Mouse (Mus musculus): ENCODE results near the gene Amh. TPM values are rescaled to one million over a fixed set of nuclear protein-coding genes. Genes with fewer than 3 reads are reported as not detected.

Gene Amh
- polyA plus RNA-seq, 1 experiment from 2014 or later, result not detected

DNA sequence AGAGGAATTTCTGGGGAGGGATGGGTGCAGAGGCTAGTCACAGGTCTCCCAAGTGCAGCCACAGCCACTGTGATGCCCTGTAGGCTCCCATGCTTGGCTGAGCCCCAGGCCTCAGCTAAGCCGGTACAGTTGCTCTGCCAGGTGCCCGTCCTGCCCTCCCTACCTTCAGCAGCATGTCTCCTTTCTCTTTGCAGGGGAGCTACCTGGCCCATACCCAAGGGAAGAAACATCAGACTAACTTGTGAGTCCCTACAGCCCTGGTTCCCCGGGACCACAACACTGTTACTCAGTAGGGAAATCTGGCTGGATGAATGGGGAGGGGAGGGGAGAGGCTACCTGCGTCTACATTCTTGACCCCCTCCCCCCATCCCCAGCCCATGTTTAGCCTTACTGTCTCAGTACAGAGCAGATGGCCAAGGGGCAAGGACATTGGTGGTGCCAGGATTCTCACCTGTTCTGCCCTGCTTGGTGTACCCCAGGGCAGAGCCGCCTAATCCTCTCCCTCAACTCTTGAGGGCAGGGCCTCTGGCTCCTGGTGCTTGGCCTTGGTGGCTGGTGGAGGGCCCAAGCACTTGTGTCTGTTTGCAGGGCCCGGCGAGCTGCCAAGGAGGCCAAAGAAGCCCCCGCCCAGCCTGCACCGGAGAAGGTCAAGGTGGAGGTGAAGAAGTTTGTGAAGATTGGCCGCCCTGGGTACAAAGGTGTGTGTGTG, 2.7 kb upstream of the Amh start:
- peaks cover 28% of the 10 kb centered on the region for H3K36me3 ChIP-seq (ENCODE audit: control insufficient read depth, insufficient read depth, low read length)
- 92% methylated on average over 10 of the region's 10 CpGs for WGBS

DNA sequence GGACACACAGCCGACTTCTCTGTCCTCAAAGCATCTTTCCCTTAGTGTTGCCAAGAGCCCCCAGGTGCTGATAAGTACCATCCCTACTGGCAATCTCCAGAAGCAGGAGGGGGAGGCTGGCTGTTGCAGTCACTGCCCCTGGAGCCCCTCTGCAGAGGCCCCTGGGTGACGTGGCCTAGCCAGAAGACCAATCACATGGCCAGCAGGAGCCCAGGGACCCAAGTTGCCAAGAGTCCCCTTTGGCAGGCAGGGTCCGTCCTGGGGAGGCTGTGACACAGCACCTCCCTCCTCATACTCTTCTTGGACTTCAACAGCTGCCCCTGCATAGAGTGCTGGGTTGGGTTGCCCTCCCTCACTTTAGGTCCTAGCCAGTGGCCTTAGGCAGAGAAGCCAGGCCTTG, 2.0 kb upstream of the Amh start:
- Histone ChIP-seq H3K27me3 (ENCODE audit: control insufficient read depth, insufficient read depth, low read length) (peaks cover 10% of the 10 kb centered on the region), H3K4me1 (ENCODE audit: control insufficient read depth, insufficient read depth, low read length) (peaks cover 27% of the 10 kb centered on the region), H3K4me2 (no peak overlapping the region), H3K9ac (ENCODE audit: low read length) (no peak overlapping the region), H3K27ac (ENCODE audit: low read depth, low read length) (no peak overlapping the region), H3K9me3 (ENCODE audit: control insufficient read depth, low read length) (no peaks in the 10 kb centered on the region), H3K4me3 (ENCODE audit: low read depth, low read length) (no peak overlapping the region), H3K36me3 (ENCODE audit: control insufficient read depth, insufficient read depth, low read length) (peaks cover 28% of the 10 kb centered on the region)
- no peak for ATAC-seq (ENCODE audit: low FRiP score)
- WGBS, result 85% methylated on average over 3 of the region's 3 CpGs
- no peak for DNase-seq (ENCODE audit: low spot score, missing footprints)

More for the DNA sequence above, 2.7 kb upstream of the Amh start:
- Histone ChIP-seq H3K9me3 (ENCODE audit: control insufficient read depth, low read length) (no peaks in the 10 kb centered on the region), H3K27me3 (ENCODE audit: control insufficient read depth, insufficient read depth, low read length) (peaks cover 8% of the 10 kb centered on the region), H3K4me3 (ENCODE audit: low read depth, low read length) (no peak overlapping the region), H3K27ac (ENCODE audit: low read depth, low read length) (no peak overlapping the region), H3K4me2 (no peak overlapping the region), H3K9ac (ENCODE audit: low read length) (no peak overlapping the region), H3K4me1 (ENCODE audit: control insufficient read depth, insufficient read depth, low read length) (peaks cover 21% of the 10 kb centered on the region)
- no peak for ATAC-seq (ENCODE audit: low FRiP score)
- DNase-seq (ENCODE audit: low spot score, missing footprints), result no peak

DNA sequence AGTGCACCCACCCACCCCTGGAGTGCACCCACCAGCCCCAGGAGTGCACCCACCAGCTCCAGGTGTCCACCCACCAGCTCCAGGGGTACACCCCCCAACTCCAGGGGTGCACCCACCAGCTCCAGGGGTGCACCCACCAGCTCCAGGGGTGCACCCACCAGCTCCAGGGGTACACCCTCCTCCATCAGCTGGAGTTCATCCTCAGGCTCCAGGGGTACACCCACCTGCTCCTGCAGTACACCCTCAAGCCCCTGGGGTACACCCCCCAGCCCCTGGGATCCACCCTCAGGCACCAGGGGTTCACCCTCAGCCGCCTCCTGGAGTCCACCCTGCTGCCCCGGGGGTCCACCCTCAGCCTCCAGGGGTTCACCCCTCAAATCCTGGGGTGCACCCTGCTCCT, 703 bp upstream of the Amh start:
- 96% methylated on average over 2 of the region's 2 CpGs for WGBS
- H3K4me2 ChIP-seq, result no peak overlapping the region
- H3K9ac ChIP-seq (ENCODE audit: low read length), result no peak overlapping the region
- ATAC-seq (ENCODE audit: low FRiP score) (no peak), DNase-seq (ENCODE audit: low spot score, missing footprints) (no peak)
- H3K27me3 ChIP-seq (ENCODE audit: control insufficient read depth, insufficient read depth, low read length), result peaks cover 23% of the 10 kb centered on the region
- H3K27ac ChIP-seq (ENCODE audit: low read depth, low read length), result no peak overlapping the region
- no peak overlapping the region for H3K4me3 ChIP-seq (ENCODE audit: low read depth, low read length)
- H3K36me3 ChIP-seq (ENCODE audit: control insufficient read depth, insufficient read depth, low read length), result peaks cover 28% of the 10 kb centered on the region
- H3K9me3 ChIP-seq (ENCODE audit: control insufficient read depth, low read length), result no peaks in the 10 kb centered on the region
- H3K4me1 ChIP-seq (ENCODE audit: control insufficient read depth, insufficient read depth, low read length), result peaks cover 36% of the 10 kb centered on the region

GRCm38 (mm10) chr10:80805322-80805721, 279 bp downstream of the Amh start:
- H3K4me3 ChIP-seq (ENCODE audit: low read depth, low read length), result no peak overlapping the region
- H3K4me1 ChIP-seq (ENCODE audit: control insufficient read depth, insufficient read depth, low read length), result peaks cover 26% of the 10 kb centered on the region
- H3K27ac ChIP-seq (ENCODE audit: low read depth, low read length), result no peak overlapping the region
- H3K36me3 ChIP-seq (ENCODE audit: control insufficient read depth, insufficient read depth, low read length), result peaks cover 28% of the 10 kb centered on the region
- WGBS, result 77% methylated on average over 3 of the region's 5 CpGs
- DNase-seq (ENCODE audit: low spot score, missing footprints) (no peak), ATAC-seq (ENCODE audit: low FRiP score) (no peak)
- H3K4me2 ChIP-seq, result no peak overlapping the region
- H3K9me3 ChIP-seq (ENCODE audit: control insufficient read depth, low read length), result no peaks in the 10 kb centered on the region
- H3K9ac ChIP-seq (ENCODE audit: low read length), result no peak overlapping the region
- peaks cover 28% of the 10 kb centered on the region for H3K27me3 ChIP-seq (ENCODE audit: control insufficient read depth, insufficient read depth, low read length)

GRCm38 (mm10) chr10:80805925-80806324, 882 bp downstream of the Amh start:
- Histone ChIP-seq H3K4me2 (no peak overlapping the region), H3K27me3 (ENCODE audit: control insufficient read depth, insufficient read depth, low read length) (peaks cover 30% of the 10 kb centered on the region), H3K9ac (ENCODE audit: low read length) (no peak overlapping the region)

GRCm38 (mm10) chr10:80806341-80807056, 1.5 kb downstream of the Amh start:
- H3K4me3 ChIP-seq (ENCODE audit: low read depth, low read length), result peak overlapping the region; percentile 40
- no peak for DNase-seq (ENCODE audit: low spot score, missing footprints)
- no peaks in the 10 kb centered on the region for H3K9me3 ChIP-seq (ENCODE audit: control insufficient read depth, low read length)
- peak; percentile 8; the same call in 1 of the 2 replicates for ATAC-seq (ENCODE audit: low FRiP score)
- peak overlapping the region; percentile 75 for H3K9ac ChIP-seq (ENCODE audit: low read length)
- peaks cover 30% of the 10 kb centered on the region for H3K27me3 ChIP-seq (ENCODE audit: control insufficient read depth, insufficient read depth, low read length)
- H3K36me3 ChIP-seq (ENCODE audit: control insufficient read depth, insufficient read depth, low read length), result peaks cover 24% of the 10 kb centered on the region
- H3K27ac ChIP-seq (ENCODE audit: low read depth, low read length), result no peak overlapping the region; the same call in 1 of the 2 replicates
- peaks cover 25% of the 10 kb centered on the region for H3K4me1 ChIP-seq (ENCODE audit: control insufficient read depth, insufficient read depth, low read length)
- H3K4me2 ChIP-seq, result peak overlapping the region; percentile 91
- 37% methylated on average over 34 of the region's 34 CpGs for WGBS

More at GRCm38 (mm10) chr10:80805925-80806324, 882 bp downstream of the Amh start:
- Histone ChIP-seq H3K4me3 (ENCODE audit: low read depth, low read length) (no peak overlapping the region), H3K27ac (ENCODE audit: low read depth, low read length) (no peak overlapping the region), H3K36me3 (ENCODE audit: control insufficient read depth, insufficient read depth, low read length) (peaks cover 28% of the 10 kb centered on the region), H3K4me1 (ENCODE audit: control insufficient read depth, insufficient read depth, low read length) (peaks cover 25% of the 10 kb centered on the region), H3K9me3 (ENCODE audit: control insufficient read depth, low read length) (no peaks in the 10 kb centered on the region)
- 26% methylated on average over 3 of the region's 3 CpGs for WGBS
- peak; percentile 97 for DNase-seq (ENCODE audit: low spot score, missing footprints)
- peak; percentile 49 for ATAC-seq (ENCODE audit: low FRiP score)

DNA sequence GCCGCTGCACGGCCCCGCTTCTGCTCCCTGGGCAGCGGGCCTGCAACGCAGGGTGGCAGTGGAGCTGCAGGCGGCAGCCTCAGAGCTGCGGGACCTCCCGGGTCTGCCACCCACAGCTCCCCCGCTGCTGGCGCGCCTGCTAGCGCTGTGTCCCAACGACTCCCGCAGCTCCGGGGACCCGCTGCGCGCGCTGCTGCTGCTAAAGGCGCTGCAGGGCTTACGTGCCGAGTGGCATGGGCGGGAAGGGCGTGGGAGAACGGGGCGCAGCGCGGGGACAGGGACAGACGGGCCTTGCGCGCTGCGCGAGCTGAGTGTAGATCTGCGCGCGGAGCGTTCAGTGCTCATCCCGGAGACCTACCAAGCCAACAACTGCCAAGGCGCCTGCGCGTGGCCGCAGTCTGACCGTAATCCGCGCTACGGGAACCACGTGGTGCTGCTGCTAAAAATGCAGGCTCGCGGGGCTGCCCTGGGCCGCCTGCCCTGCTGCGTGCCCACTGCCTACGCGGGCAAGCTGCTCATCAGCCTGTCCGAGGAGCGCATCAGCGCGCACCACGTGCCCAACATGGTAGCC, 2.1 kb downstream of the Amh start:
- H3K27me3 ChIP-seq (ENCODE audit: control insufficient read depth, insufficient read depth, low read length), result peaks cover 30% of the 10 kb centered on the region
- H3K4me1 ChIP-seq (ENCODE audit: control insufficient read depth, insufficient read depth, low read length), result peaks cover 25% of the 10 kb centered on the region
- no peaks in the 10 kb centered on the region for H3K9me3 ChIP-seq (ENCODE audit: control insufficient read depth, low read length)
- peaks cover 24% of the 10 kb centered on the region for H3K36me3 ChIP-seq (ENCODE audit: control insufficient read depth, insufficient read depth, low read length)
- peak overlapping the region; percentile 20; the same call in 1 of the 2 replicates for H3K27ac ChIP-seq (ENCODE audit: low read depth, low read length)
- ATAC-seq (ENCODE audit: low FRiP score) (peak; percentile 82), DNase-seq (ENCODE audit: low spot score, missing footprints) (peak; percentile 96)
- under 1% methylated on average over 58 of the region's 58 CpGs for WGBS
- peak overlapping the region; percentile 91 for H3K4me2 ChIP-seq
- H3K4me3 ChIP-seq (ENCODE audit: low read depth, low read length), result peak overlapping the region; percentile 40
- peak overlapping the region; percentile 75 for H3K9ac ChIP-seq (ENCODE audit: low read length)

- H3K9ac ChIP-seq (ENCODE audit: low read length), result peak overlapping the region; percentile 24; the same call in 1 of the 2 replicates
- peak; percentile 91 for DNase-seq (ENCODE audit: low spot score, missing footprints)
- H3K4me3 ChIP-seq (ENCODE audit: low read depth, low read length), result peak overlapping the region; percentile 6; the same call in 1 of the 2 replicates
- WGBS, result 20% methylated on average over 40 of the region's 40 CpGs
- H3K4me1 ChIP-seq (ENCODE audit: control insufficient read depth, insufficient read depth, low read length), result peaks cover 25% of the 10 kb centered on the region
- no peak for ATAC-seq (ENCODE audit: low FRiP score)
- H3K27me3 ChIP-seq (ENCODE audit: control insufficient read depth, insufficient read depth, low read length), result peaks cover 30% of the 10 kb centered on the region
- no peaks in the 10 kb centered on the region for H3K9me3 ChIP-seq (ENCODE audit: control insufficient read depth, low read length)
- peaks cover 13% of the 10 kb centered on the region for H3K36me3 ChIP-seq (ENCODE audit: control insufficient read depth, insufficient read depth, low read length)
- no peak overlapping the region for H3K27ac ChIP-seq (ENCODE audit: low read depth, low read length)
- H3K4me2 ChIP-seq, result peak overlapping the region; percentile 29; the same call in 1 of the 2 replicates
These were observed 3.3 kb downstream of the Amh start for GRCm38 (mm10) chr10:80808099-80808984.

Measured in midbrain, embryonic 11.5 days (tissue).